Mouse (Mus musculus) thymus, postnatal 25 days (tissue): ENCODE measurements at regions not wholly inside any gene's neighbourhood (a gene's known extent, or its start where the extent isn't known, plus 50 kb on each side); places are given as distances from the start of the nearest gene placed in this dataset.

Source experiments
- DNase-seq: peaks from one replicate; pipeline ENCODE4 v3.0.0; 2022

GRCm38 (mm10) chr9:41365251-41365650 lies 203.8 kb upstream of the Ubash3b start:
- DNase-seq = no peak

GRCm38 (mm10) chr9:41364442-41365250 lies 203.1 kb upstream of the Ubash3b start:
- DNase-seq = no peak

- no peak for DNase-seq
Measured at GRCm38 (mm10) chr9:41360356-41360755, 198.9 kb upstream of the Ubash3b start.

- no peak for DNase-seq
Measured at GRCm38 (mm10) chr9:41359286-41359685, 197.8 kb upstream of the Ubash3b start.

GRCm38 (mm10) chr9:41345338-41345737 lies 183.8 kb upstream of the Ubash3b start:
- DNase-seq = no peak

- DNase-seq = no peak
Measured at GRCm38 (mm10) chr9:41337375-41337774, 175.9 kb upstream of the Ubash3b start.

- DNase-seq = no peak
Measured at GRCm38 (mm10) chr9:41336801-41337200, 175.3 kb upstream of the Ubash3b start.

GRCm38 (mm10) chr9:41334462-41335241 lies 173.2 kb upstream of the Ubash3b start:
- DNase-seq = no peak

GRCm38 (mm10) chr9:41333526-41333925 lies 172.0 kb upstream of the Ubash3b start:
- no peak for DNase-seq

- no peak for DNase-seq
Measured at GRCm38 (mm10) chr9:41328959-41329358, 167.5 kb upstream of the Ubash3b start.

- DNase-seq = no peak
Measured at GRCm38 (mm10) chr9:41328480-41328879, 167.0 kb upstream of the Ubash3b start.

- no peak for DNase-seq
Measured at GRCm38 (mm10) chr9:41328056-41328455, 166.6 kb upstream of the Ubash3b start.

GRCm38 (mm10) chr9:41327561-41327960 lies 166.1 kb upstream of the Ubash3b start:
- DNase-seq = no peak

GRCm38 (mm10) chr9:41326772-41327560 lies 165.5 kb upstream of the Ubash3b start:
- no peak for DNase-seq

GRCm38 (mm10) chr9:41321521-41321920 lies 160.0 kb upstream of the Ubash3b start:
- no peak for DNase-seq

- no peak for DNase-seq
Measured at GRCm38 (mm10) chr9:41319066-41319465, 157.6 kb upstream of the Ubash3b start.

- no peak for DNase-seq
Measured at GRCm38 (mm10) chr9:41306229-41306628, 144.7 kb upstream of the Ubash3b start.

- DNase-seq = no peak
Measured at GRCm38 (mm10) chr9:41303494-41303828, 142.0 kb upstream of the Ubash3b start.

GRCm38 (mm10) chr9:41302809-41303493 lies 141.5 kb upstream of the Ubash3b start:
- DNase-seq = no peak

- no peak for DNase-seq
Measured at GRCm38 (mm10) chr9:41286145-41286468, 124.6 kb upstream of the Ubash3b start.

GRCm38 (mm10) chr9:41285266-41286144 lies 124.0 kb upstream of the Ubash3b start:
- no peak for DNase-seq

- no peak for DNase-seq
Measured at GRCm38 (mm10) chr9:41277726-41278125, 116.2 kb upstream of the Ubash3b start.
